Mouse (Mus musculus): ENCODE measurements around the gene Mkrn2os. TPM values are rescaled to one million over a fixed set of nuclear protein-coding genes. Genes with fewer than 3 reads are reported as not detected.
"Not testable (repeated sequence)": the region's sequence is repeated elsewhere in the genome, so short reads cannot be mapped to it uniquely, and the experiment has no call there.

Mkrn2os gene
- total RNA-seq (2015; ENCODE audit: low replicate concordance): not detected in 2 replicates
- not detected in 2 replicates for total RNA-seq (2017; ENCODE audit: low replicate concordance)

- no peak for ATAC-seq (replicated peaks; ENCODE audit: low FRiP score, poor library complexity, severe bottlenecking)
Observed at GRCm38 (mm10) chr6:115592458-115592857, at the start of gene Mkrn2os. Gene Mkrn2os (minus strand): TSS chr6:115592576.

- ATAC-seq (replicated peaks; ENCODE audit: low FRiP score, poor library complexity, severe bottlenecking): not testable (repeated sequence)
Observed at GRCm38 (mm10) chr6:115638188-115638587, 45.8 kb upstream of the Mkrn2os start.

- ATAC-seq (replicated peaks; ENCODE audit: low FRiP score, poor library complexity, severe bottlenecking): no peak
Observed at GRCm38 (mm10) chr6:115634015-115634414, 41.6 kb upstream of the Mkrn2os start.

- no peak for ATAC-seq (replicated peaks; ENCODE audit: low FRiP score, poor library complexity, severe bottlenecking)
Observed at GRCm38 (mm10) chr6:115631056-115631795, 38.9 kb upstream of the Mkrn2os start.

GRCm38 (mm10) chr6:115626121-115626520, 33.7 kb upstream of the Mkrn2os start:
- ATAC-seq (replicated peaks; ENCODE audit: low FRiP score, poor library complexity, severe bottlenecking): no peak

GRCm38 (mm10) chr6:115620942-115621341, 28.6 kb upstream of the Mkrn2os start:
- ATAC-seq (replicated peaks; ENCODE audit: low FRiP score, poor library complexity, severe bottlenecking): no peak

DNA sequence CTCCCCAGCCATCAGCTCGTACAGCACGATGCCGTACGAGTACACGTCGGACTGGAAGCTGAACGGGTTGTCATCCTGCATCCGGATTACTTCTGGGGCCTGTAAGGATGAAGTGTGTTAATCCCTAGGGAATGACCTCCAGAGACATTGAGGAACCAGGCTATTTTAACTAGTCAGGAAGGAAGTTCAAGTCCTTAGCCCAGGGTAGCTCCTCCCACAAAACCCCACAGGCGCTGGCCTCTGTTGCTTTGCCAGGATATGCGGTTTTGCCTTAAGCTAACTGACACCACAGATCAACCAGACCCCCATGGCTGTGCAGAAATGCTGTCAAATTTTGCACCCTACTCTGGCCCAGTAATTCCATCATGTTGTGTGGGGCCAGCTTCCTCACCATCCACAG, 27.4 kb upstream of the Mkrn2os start:
- no peak for ATAC-seq (replicated peaks; ENCODE audit: low FRiP score, poor library complexity, severe bottlenecking)

DNA sequence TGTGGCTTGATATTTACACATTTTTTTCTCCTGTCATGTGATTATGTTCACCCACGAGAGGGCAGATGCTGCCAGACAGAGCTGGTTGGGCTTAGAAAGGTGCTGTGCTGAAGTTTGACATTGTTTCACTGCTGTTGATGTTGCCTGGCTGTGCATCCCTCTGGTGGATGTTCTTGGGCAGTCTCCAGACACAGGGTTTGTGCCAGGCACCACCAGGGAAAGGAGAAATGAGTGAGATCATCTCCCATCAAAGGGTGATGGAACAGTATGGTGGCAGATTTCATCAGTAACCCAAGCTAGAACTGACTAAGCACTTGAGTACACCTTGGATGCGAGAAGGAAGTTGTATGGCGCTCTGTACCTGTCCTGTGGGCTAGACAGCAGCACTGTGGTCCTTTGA, 23.6 kb upstream of the Mkrn2os start:
- ATAC-seq (replicated peaks; ENCODE audit: low FRiP score, poor library complexity, severe bottlenecking): no peak

GRCm38 (mm10) chr6:115613793-115614192, 21.4 kb upstream of the Mkrn2os start:
- ATAC-seq (replicated peaks; ENCODE audit: low FRiP score, poor library complexity, severe bottlenecking): no peak

GRCm38 (mm10) chr6:115610301-115610700, 17.9 kb upstream of the Mkrn2os start:
- no peak for ATAC-seq (replicated peaks; ENCODE audit: low FRiP score, poor library complexity, severe bottlenecking)

DNA sequence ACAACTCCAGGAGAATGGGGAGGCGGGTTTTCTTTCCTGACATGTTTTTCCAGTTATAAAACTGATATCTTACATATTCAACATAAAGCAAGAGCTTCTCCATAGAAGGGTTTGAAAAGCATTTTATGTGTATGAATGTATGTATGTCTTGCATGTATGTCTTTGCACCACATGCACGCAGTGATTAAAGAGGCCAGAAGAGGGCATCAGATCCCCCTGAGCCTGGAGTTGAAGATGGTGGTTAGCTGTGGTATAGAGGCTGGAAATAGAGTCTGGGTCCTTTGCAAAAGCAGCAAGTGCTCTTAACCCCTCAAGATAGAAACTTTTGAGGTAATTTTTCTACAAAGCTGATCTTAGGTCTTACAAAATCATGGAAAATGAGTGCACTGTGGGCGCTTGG, 16.7 kb upstream of the Mkrn2os start:
- 0 out of 2 replicates have a peak, but pooled peaks have one; percentile 54 for ATAC-seq (replicated peaks; ENCODE audit: low FRiP score, poor library complexity, severe bottlenecking)

DNA sequence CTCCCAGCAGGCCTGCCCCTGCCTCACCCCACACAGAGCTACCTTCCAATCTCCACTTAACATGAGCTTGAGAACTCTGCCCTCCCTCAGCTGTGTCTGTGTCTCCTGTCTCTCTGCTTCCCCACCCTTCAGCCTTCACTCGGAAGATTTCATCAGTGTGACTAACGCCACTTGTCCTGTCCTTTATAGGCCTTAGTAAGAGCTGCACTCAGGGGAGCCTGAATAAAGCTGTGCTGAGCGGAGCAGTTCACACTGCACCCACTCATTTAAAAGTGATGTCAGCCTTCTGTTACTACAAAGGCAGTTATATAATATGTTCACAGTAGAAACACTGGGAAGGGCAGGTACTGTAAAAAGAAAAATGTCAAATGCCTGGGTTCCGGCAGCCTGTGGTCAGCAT, 15.1 kb upstream of the Mkrn2os start:
- ATAC-seq (replicated peaks; ENCODE audit: low FRiP score, poor library complexity, severe bottlenecking): no peak

GRCm38 (mm10) chr6:115606461-115606860, 14.1 kb upstream of the Mkrn2os start:
- ATAC-seq (replicated peaks; ENCODE audit: low FRiP score, poor library complexity, severe bottlenecking): no peak

DNA sequence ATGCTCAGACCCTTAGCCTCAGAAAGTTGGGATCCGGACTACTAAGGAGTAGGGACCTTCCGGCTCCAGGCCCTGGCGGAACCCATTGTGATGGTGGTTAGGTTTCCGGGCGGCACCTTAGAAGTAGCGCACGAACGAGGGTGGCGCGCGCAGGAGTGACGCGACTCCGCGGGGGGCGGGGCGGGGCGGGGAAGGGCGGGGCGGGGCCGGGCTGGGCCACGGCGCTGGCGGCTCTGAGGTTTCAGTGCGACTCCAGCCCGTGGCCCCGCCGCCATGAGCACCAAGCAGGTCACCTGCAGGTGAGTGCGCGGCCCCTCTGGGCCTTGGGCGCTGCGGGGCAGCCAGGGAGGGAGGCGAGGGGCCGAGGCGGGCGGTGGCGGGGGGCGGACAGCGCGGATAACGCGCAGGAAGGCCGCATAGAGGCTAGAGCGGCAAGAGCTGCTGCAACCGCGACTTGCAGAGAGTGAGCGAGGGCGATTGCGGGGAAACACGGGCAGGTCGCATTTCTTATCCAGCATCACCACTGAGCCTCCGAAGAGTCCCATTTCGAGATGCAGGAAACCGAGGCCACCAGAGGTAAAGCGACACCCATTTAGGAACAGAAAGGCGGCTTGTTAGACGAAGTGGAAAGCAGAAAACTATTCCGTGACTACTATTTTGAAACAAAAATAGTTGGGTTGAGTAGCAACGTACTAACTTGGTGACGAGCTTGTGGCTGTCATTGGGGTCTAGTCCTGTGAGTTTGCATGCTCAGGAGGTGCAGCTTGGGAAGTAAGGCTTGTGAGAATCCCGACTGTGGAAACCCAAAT, 9.5 kb upstream of the Mkrn2os start, which contains the start of gene Mkrn2:
Gene Mkrn2, plus strand, starts transcription at position 188 of the 809 bp plus-strand sequence.
- peak; percentile 80 for ATAC-seq (replicated peaks; ENCODE audit: low FRiP score, poor library complexity, severe bottlenecking)

DNA sequence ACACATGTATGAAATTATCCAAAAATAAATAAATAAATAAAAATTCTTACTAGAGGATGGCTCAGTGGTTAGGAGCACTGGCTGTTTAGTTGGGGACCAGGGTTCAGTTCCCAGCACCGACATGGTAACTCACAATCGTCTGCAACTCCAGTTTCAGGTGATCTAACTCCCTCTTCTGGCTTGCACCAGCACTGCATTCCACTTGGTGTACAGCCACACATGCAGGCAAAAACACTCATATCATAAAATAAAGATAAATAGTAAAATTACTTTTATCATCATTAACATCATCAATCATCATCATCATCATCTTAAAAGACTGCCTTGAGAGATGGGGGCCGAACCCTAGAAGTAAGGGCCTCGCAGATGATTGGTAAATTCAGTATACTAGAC, 8.9 kb upstream of the Mkrn2os start:
- no peak for ATAC-seq (replicated peaks; ENCODE audit: low FRiP score, poor library complexity, severe bottlenecking)

DNA sequence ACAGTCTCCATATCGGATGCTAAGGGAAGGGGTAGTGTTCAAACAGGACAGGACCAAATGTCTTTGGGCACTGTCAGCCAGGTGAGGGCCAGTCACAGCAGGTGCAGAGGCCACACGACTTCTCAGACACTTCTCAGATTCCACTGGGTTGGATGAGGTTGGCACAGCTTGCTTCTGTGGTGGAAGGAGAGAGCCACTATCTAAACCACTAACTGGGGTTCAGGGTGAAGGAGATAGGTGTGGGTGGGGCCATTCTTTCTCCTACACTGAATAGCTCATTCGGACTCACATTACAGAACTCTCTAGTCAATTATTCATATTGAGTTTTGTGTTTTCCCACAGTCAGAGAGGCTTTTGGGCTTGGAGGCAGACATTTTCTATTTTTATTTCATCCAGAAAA, 3.3 kb upstream of the Mkrn2os start:
- no peak for ATAC-seq (replicated peaks; ENCODE audit: low FRiP score, poor library complexity, severe bottlenecking)

DNA sequence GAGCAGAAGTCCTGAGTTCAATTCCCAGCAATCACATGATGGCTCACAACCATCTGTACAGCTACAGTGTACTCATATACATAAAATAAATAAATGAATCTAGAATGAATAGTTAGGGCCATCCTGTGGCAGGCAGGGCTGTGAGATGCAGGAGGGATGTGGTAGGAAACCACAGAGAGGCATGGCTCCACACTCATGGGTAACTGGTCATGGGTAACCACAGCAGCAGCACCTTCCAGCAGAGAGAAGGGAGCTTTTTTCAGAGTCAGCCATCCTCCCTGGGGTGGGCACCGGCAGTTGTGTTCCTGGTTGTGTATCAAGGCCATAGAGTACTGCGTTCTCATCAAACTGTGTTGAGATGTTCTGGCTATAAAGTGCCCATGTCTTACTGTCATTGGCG, 2.1 kb upstream of the Mkrn2os start:
- ATAC-seq (replicated peaks; ENCODE audit: low FRiP score, poor library complexity, severe bottlenecking): no peak

GRCm38 (mm10) chr6:115593252-115593651, 876 bp upstream of the Mkrn2os start:
- no peak for ATAC-seq (replicated peaks; ENCODE audit: low FRiP score, poor library complexity, severe bottlenecking)

DNA sequence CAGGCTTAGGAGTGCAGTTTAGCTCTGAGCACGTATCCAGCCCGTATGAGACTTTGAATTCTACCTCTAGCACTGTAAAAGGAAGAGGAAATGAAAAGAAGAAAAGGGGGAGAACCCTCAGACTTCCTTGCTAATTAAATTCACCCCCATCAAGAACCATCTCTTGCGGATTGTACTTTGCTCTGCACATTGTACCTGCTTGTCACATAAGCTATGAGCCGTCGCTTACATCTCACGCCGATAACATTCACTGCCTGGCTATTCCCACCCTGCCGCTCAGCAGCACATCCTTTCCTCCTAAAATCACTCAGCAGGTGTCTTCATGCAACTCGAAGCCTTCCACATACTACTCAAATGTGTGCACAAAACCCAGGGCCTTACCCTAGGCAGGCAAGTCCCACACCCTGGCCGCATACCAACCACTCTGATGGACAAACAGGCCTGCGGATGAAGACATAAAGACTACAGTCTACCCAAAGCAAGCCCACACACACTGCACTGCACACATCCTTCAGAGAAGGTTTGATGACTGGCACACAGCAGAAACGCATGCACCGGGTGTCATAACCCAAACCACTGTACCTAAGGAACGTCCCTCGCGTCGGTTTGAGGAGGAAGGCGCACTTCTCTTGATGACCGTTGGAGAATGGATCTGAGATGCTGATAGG, 550 bp downstream of the Mkrn2os start:
- ATAC-seq (replicated peaks; ENCODE audit: low FRiP score, poor library complexity, severe bottlenecking): no peak

GRCm38 (mm10) chr6:115586321-115586720, 6.1 kb downstream of the Mkrn2os start:
- no peak for ATAC-seq (replicated peaks; ENCODE audit: low FRiP score, poor library complexity, severe bottlenecking)

All from erythroid progenitor cell, adult 5-6 weeks (primary cell).